Mouse (Mus musculus): ENCODE data around the gene Hoxc8. TPM values are rescaled to one million over a fixed set of nuclear protein-coding genes. Genes with fewer than 3 reads are reported as not detected.

The Hoxc8 gene
- polyA plus RNA-seq, 1 experiment = not detected

DNA sequence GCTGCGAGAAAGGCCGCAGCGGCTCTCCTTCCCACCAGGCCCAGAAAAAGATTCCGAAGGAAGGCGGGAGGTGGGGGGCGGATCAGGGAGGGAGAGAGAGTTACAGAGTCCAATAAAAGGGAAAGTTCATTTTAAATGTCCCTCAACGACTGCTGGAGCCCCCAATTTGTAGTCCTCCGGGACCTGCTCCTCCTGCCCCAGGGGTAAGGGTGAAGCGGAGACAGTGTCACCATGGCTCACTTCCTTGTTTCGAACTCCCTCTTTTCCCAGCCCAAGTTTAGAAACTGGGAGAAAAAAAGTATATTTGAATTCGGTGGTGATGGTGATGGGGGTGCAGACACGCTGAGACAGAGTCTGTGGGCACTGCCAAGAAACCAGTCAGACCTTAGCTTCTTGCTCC is 50.2 kb downstream of the Hoxc8 start:
- Histone ChIP-seq H3K4me1 (ENCODE audit: control insufficient read depth) (no peaks in the 10 kb centered on the region), H3K27me3 (ENCODE audit: control insufficient read depth) (peaks cover 94% of the 10 kb centered on the region), H3K4me3 (replicated peaks) (no peak overlapping the region), H3K9me3 (ENCODE audit: control insufficient read depth, low read length) (no peaks in the 10 kb centered on the region), H3K36me3 (ENCODE audit: control insufficient read depth) (no peaks in the 10 kb centered on the region)
- TF ChIP-seq TAL1 (IDR thresholded peaks at IDR 0.05; ENCODE audit: low read length) = no peak
- no peak for TF ChIP-seq GATA1 (IDR thresholded peaks at IDR 0.05; ENCODE audit: low read length)

DNA sequence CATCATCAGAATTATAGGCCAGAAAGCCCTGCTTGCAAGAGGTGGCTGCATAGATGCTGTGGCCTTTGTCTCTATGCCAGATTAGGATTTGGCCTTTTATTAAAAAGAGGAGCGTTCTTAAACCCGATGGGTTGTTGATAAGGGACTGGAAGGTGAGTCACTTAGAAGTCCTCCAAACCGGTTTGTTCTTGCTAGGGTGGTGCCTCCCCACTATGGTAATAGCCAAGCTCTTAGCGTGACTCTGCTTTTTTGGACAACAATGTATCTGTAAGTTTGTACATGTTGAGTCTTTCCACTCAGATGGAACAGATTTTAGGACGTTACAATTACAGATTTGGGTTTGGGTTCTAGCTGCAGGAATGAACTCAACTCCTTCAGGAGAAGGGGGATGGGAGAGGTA is 51.2 kb downstream of the Hoxc8 start:
- Histone ChIP-seq H3K4me3 (replicated peaks) (no peak overlapping the region), H3K36me3 (ENCODE audit: control insufficient read depth) (no peaks in the 10 kb centered on the region), H3K4me1 (ENCODE audit: control insufficient read depth) (no peaks in the 10 kb centered on the region), H3K27me3 (ENCODE audit: control insufficient read depth) (peaks cover 92% of the 10 kb centered on the region), H3K9me3 (ENCODE audit: control insufficient read depth, low read length) (no peaks in the 10 kb centered on the region)
- TF ChIP-seq TAL1 (IDR thresholded peaks at IDR 0.05; ENCODE audit: low read length) (no peak), GATA1 (IDR thresholded peaks at IDR 0.05; ENCODE audit: low read length) (no peak)

DNA sequence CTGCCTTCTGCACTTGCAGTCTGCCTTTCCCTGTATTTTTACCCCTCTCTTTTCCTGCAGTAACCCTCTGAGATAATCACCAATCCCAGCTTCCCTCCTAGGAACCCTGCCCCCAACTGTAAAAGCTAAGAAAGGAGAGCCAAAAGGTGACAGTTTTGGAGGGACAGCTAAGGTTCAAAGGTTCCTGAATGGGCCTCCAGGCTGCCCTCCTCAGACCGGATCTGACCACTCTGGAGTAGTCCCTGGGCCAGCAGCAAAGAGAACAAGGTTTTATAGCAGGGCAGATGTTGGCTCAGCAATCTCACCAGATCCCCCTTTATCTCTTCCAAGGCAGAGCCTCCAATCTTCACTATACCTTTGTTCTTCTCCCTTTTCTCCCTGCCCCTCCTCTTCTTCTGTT is 51.8 kb downstream of the Hoxc8 start:
- TF ChIP-seq TAL1 (IDR thresholded peaks at IDR 0.05; ENCODE audit: low read length) = no peak
- TF ChIP-seq GATA1 (IDR thresholded peaks at IDR 0.05; ENCODE audit: low read length) = no peak
- Histone ChIP-seq H3K4me1 (ENCODE audit: control insufficient read depth) (no peaks in the 10 kb centered on the region), H3K36me3 (ENCODE audit: control insufficient read depth) (no peaks in the 10 kb centered on the region), H3K27me3 (ENCODE audit: control insufficient read depth) (peaks cover 86% of the 10 kb centered on the region), H3K4me3 (replicated peaks) (no peak overlapping the region), H3K9me3 (ENCODE audit: control insufficient read depth, low read length) (no peaks in the 10 kb centered on the region)

Other genes starting within 250 kb of the Hoxc8 start
- not detected in 2 replicates for gene Hoxc13, start 69.5 kb upstream of the Hoxc8 start, polyA plus RNA-seq (2012)
- not detected in 2 replicates for gene Hoxc12, start 53.9 kb upstream of the Hoxc8 start, polyA plus RNA-seq (2012)
- gene Hoxc11, start 36.2 kb upstream of the Hoxc8 start, polyA plus RNA-seq (2012) = not detected in 2 replicates
- gene Hoxc10, start 23.8 kb upstream of the Hoxc8 start, polyA plus RNA-seq (2012) = not detected in 2 replicates
- not detected in 2 replicates for gene Hoxc5, start 23.2 kb upstream of the Hoxc8 start, polyA plus RNA-seq (2012)
- not detected in 2 replicates for gene Hoxc9, start 14.2 kb upstream of the Hoxc8 start, polyA plus RNA-seq (2012)
- not detected in 2 replicates for gene Hoxc6, start 7.7 kb downstream of the Hoxc8 start, polyA plus RNA-seq (2012)
- gene Hoxc4, start 28.3 kb downstream of the Hoxc8 start, polyA plus RNA-seq (2012) = 0.02 TPM in 1 of 2 replicates, not detected in the other
- gene Smug1, start 176.5 kb downstream of the Hoxc8 start, polyA plus RNA-seq (2012) = 0.07 and 0.19 TPM in 2 replicates
- gene Cbx5, start 249.2 kb downstream of the Hoxc8 start, polyA plus RNA-seq (2012) = 0.74 and 0.95 TPM in 2 replicates
- 6.0 and 6.4 TPM in 2 replicates for gene Hnrnpa1, start 249.8 kb downstream of the Hoxc8 start, polyA plus RNA-seq (2012)

Measured in erythroblast, embryonic 14.5 days (primary cell).